Mouse (Mus musculus) C2C12 (cell line): Measurements from ENCODE around the gene Kif26b. TPM values are rescaled to one million over a fixed set of nuclear protein-coding genes. Genes with fewer than 3 reads are reported as not detected.

Experiments used
- H3K27me3 ChIP-seq: one replicate; pipeline ENCODE4 v1.6.1; 2011; ENCODE audit not compliant: control insufficient read depth, insufficient read depth, insufficient read length
- H3K36me3 ChIP-seq: one replicate; pipeline ENCODE4 v1.6.1; 2011; ENCODE audit not compliant: control insufficient read depth, insufficient read depth
- H3K4me3 ChIP-seq: one replicate; pipeline ENCODE4 v1.5.1; 2011; ENCODE audit warnings: mild to moderate bottlenecking, control low read depth; ENCODE audit not compliant: poor library complexity, insufficient read depth, severe bottlenecking
- H3K79me2 ChIP-seq: one replicate; pipeline ENCODE4 v1.6.1; 2011; ENCODE audit not compliant: control insufficient read depth, insufficient read depth
- H3K79me3 ChIP-seq: one replicate; pipeline ENCODE4 v1.6.1; 2011; ENCODE audit warnings: low read depth, control low read depth
- H3ac ChIP-seq: one replicate; pipeline ENCODE3; 2011; ENCODE audit warnings: low read depth; ENCODE audit not compliant: control insufficient read depth, insufficient read length
- CEBPB ChIP-seq: IDR thresholded peaks from one replicate; pipeline ENCODE4 v1.6.1; 2011; ENCODE audit warnings: low read depth, mild to moderate bottlenecking, control low read depth, moderate library complexity
- CTCF ChIP-seq: IDR thresholded peaks from one replicate; pipeline ENCODE4 v1.5.1; 2011; ENCODE audit not compliant: control insufficient read depth, insufficient read depth, insufficient read length
- FOSL1 ChIP-seq: IDR thresholded peaks from one replicate; pipeline ENCODE4 v1.8.0; 2011; ENCODE audit warnings: mild to moderate bottlenecking, low read length; ENCODE audit not compliant: poor library complexity, insufficient read depth, severe bottlenecking
- MAX ChIP-seq: IDR thresholded peaks from one replicate; pipeline ENCODE4 v1.6.1; 2011; ENCODE audit warnings: mild to moderate bottlenecking, control low read depth
- MYOD1 ChIP-seq: IDR thresholded peaks from one replicate; pipeline ENCODE4 v1.6.1; 2011; ENCODE audit warnings: low read depth; ENCODE audit not compliant: control insufficient read depth, insufficient read length
- MYOG ChIP-seq: IDR thresholded peaks from one replicate; pipeline ENCODE4 v1.6.1; 2011; ENCODE audit not compliant: control insufficient read depth, insufficient read length; ENCODE audit errors: extremely low read depth
- USF1 ChIP-seq: IDR thresholded peaks from one replicate; pipeline ENCODE4 v1.6.1; 2011; ENCODE audit warnings: low read depth, mild to moderate bottlenecking, control low read depth, moderate library complexity
- polyA plus RNA-seq: library from polyadenylated mRNA; unstranded; fragments of >200 nt; fragmentation: generic; extraction: Trizol; gene quantifications from one replicate; pipeline ENCODE4 v1.2.1, GENCODE M21; 2012; ENCODE audit warnings: missing spikeins

The Kif26b gene
- polyA plus RNA-seq, 1 experiment = 1.8 TPM

GRCm38 (mm10) chr1:178728256-178728655, 199.3 kb downstream of the Kif26b start:
- Histone ChIP-seq H3ac (no peak overlapping the region), H3K79me3 (no peaks in the 10 kb centered on the region), H3K27me3 (no peaks in the 10 kb centered on the region), H3K79me2 (no peaks in the 10 kb centered on the region), H3K36me3 (no peaks in the 10 kb centered on the region), H3K4me3 (no peak overlapping the region)
- TF ChIP-seq USF1 (no peak), FOSL1 (no peak), CTCF (no peak), MYOG (no peak), MYOD1 (no peak), CEBPB (no peak), MAX (no peak)

GRCm38 (mm10) chr1:178730271-178730670, 201.3 kb downstream of the Kif26b start:
- no peaks in the 10 kb centered on the region for H3K36me3 ChIP-seq

GRCm38 (mm10) chr1:178733035-178733434, 204.1 kb downstream of the Kif26b start:
- TF ChIP-seq FOSL1 = no peak
- no peak for TF ChIP-seq MAX
- TF ChIP-seq CTCF = no peak
- TF ChIP-seq USF1 = no peak
- no peak for TF ChIP-seq MYOG
- no peak for TF ChIP-seq MYOD1
- no peak for TF ChIP-seq CEBPB
- no peaks in the 10 kb centered on the region for H3K27me3 ChIP-seq
- no peaks in the 10 kb centered on the region for H3K79me2 ChIP-seq
- no peaks in the 10 kb centered on the region for H3K79me3 ChIP-seq
- no peak overlapping the region for H3ac ChIP-seq
- no peaks in the 10 kb centered on the region for H3K36me3 ChIP-seq
- no peak overlapping the region for H3K4me3 ChIP-seq

More at GRCm38 (mm10) chr1:178730271-178730670, 201.3 kb downstream of the Kif26b start:
- Histone ChIP-seq H3K79me3 (no peaks in the 10 kb centered on the region), H3K79me2 (no peaks in the 10 kb centered on the region), H3K4me3 (no peak overlapping the region), H3K27me3 (no peaks in the 10 kb centered on the region), H3ac (no peak overlapping the region)
- no peak for TF ChIP-seq CTCF

GRCm38 (mm10) chr1:178734576-178734975, 205.7 kb downstream of the Kif26b start:
- Histone ChIP-seq H3ac (no peak overlapping the region), H3K79me2 (no peaks in the 10 kb centered on the region), H3K27me3 (no peaks in the 10 kb centered on the region), H3K4me3 (no peak overlapping the region), H3K79me3 (no peaks in the 10 kb centered on the region), H3K36me3 (no peaks in the 10 kb centered on the region)
- no peak for TF ChIP-seq USF1
- TF ChIP-seq MYOD1 = no peak
- no peak for TF ChIP-seq CTCF
- no peak for TF ChIP-seq CEBPB
- TF ChIP-seq FOSL1 = no peak
- TF ChIP-seq MAX = no peak
- TF ChIP-seq MYOG = no peak

- Histone ChIP-seq H3K79me2 (no peaks in the 10 kb centered on the region), H3K4me3 (no peak overlapping the region), H3ac (no peak overlapping the region), H3K27me3 (no peaks in the 10 kb centered on the region), H3K79me3 (no peaks in the 10 kb centered on the region), H3K36me3 (no peaks in the 10 kb centered on the region)
- no peak for TF ChIP-seq MAX
Observed at GRCm38 (mm10) chr1:178736931-178737330, 208.0 kb downstream of the Kif26b start.

- Histone ChIP-seq H3K79me2 (no peaks in the 10 kb centered on the region), H3K27me3 (no peaks in the 10 kb centered on the region), H3K79me3 (no peaks in the 10 kb centered on the region), H3K36me3 (no peaks in the 10 kb centered on the region), H3ac (no peak overlapping the region), H3K4me3 (no peak overlapping the region)
- TF ChIP-seq MYOG (no peak), CEBPB (no peak), MAX (no peak), MYOD1 (no peak), FOSL1 (no peak), CTCF (no peak), USF1 (no peak)
Observed at GRCm38 (mm10) chr1:178743820-178744219, 214.9 kb downstream of the Kif26b start.
